ENCODE assay signal across 7 mouse cellular contexts in the genomic region with DNA sequence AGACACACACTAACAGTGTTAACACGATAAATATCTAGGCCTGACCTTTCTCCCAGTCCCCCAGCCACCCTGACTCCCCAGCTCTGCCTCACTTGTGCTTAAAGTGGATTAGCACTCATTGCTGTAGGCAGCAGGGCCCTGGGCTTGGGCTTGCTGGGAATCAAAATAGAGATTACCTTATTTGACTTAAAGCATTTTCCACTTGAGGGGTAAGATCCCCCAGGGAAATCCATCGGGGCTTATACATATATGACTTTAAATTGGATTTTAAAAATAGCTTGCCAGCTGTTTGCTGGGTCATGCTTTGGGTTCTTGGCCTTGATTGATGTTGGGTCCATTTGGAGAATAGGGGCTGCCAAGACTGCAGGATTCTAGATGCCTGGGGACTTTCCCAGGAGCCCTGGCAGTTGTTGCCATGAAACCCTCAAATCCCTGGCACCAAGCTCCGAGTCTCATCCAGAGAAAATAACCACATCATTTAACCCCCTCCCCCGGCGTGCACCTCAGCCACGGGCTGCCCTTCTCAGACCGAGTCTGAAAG. TPM values are rescaled to one million over a fixed set of nuclear protein-coding genes. Genes with fewer than 3 reads are reported as not detected.
A peak's percentile ranks its signal among the peaks of the same experiment; 100 is the strongest.
DNase-seq lines count a peak whose midpoint lies in the region; ATAC-seq and TF ChIP-seq lines count a peak whose summit lies in the region.

No protein-coding gene starts in this region.

- TF ChIP-seq POLR2A in kidney, adult 2 months (IDR thresholded peaks at IDR 0.05; ENCODE audit: low read depth, low read length): no peak
- no peak for TF ChIP-seq POLR2A in embryonic fibroblast, embryonic 13.5 days (IDR thresholded peaks at IDR 0.05; ENCODE audit: low read depth, low read length)

- peaks cover 11% of the 10 kb centered on the region; the same call in 1 of the 2 replicates for H3K4me1 ChIP-seq in kidney, embryonic 15.5 days
- H3K4me1 ChIP-seq in kidney, adult 2 months (ENCODE audit: control insufficient read depth, insufficient read depth, low read length): peaks cover 5% of the 10 kb centered on the region; the same call in 1 of the 2 replicates
- no peaks in the 10 kb centered on the region for H3K4me1 ChIP-seq in embryonic fibroblast, embryonic 13.5 days (ENCODE audit: control insufficient read depth, insufficient read depth, low read length)

- no peak overlapping the region for H3K9ac ChIP-seq in kidney, embryonic 15.5 days

- 0 out of 2 replicates have a peak overlapping the region, but pooled peaks have one; percentile 46 for H3K27ac ChIP-seq in kidney, embryonic 15.5 days
- no peak overlapping the region for H3K27ac ChIP-seq in kidney, adult 2 months (ENCODE audit: insufficient read depth, low read depth, low read length)
- H3K27ac ChIP-seq in embryonic fibroblast, embryonic 13.5 days (ENCODE audit: insufficient read depth, low read length): peak overlapping the region; percentile 4; the same call in 1 of the 2 replicates

- no peak overlapping the region for H3K4me3 ChIP-seq in kidney, embryonic 15.5 days (replicated peaks)
- H3K4me3 ChIP-seq in kidney, adult 2 months (ENCODE audit: insufficient read depth, low read depth, low read length): no peak overlapping the region
- H3K4me3 ChIP-seq in embryonic fibroblast, embryonic 13.5 days (ENCODE audit: insufficient read depth, low read length): no peak overlapping the region

- 56% methylated on average over 7 of the region's 7 CpGs for WGBS in kidney, embryonic 15.5 days
- WGBS in kidney, adult 2 months: 69% methylated on average over 7 of the region's 7 CpGs

- no peak overlapping the region for H3K4me2 ChIP-seq in kidney, embryonic 15.5 days

- no peak for DNase-seq in kidney, adult 2 months
- peak; percentile 88 for DNase-seq in NIH3T3 (ENCODE audit: low read depth)
- DNase-seq in thymus, postnatal 14 days: no peak
- no peak for DNase-seq in kidney, postnatal 25 days

- no peaks in the 10 kb centered on the region for H3K36me3 ChIP-seq in kidney, embryonic 15.5 days
- H3K36me3 ChIP-seq in kidney, adult 2 months (ENCODE audit: control insufficient read depth, insufficient read depth, low read length): no peaks in the 10 kb centered on the region

- no peaks in the 10 kb centered on the region for H3K9me3 ChIP-seq in kidney, embryonic 15.5 days (replicated peaks)

- H3K27me3 ChIP-seq in kidney, embryonic 15.5 days: no peaks in the 10 kb centered on the region
- no peaks in the 10 kb centered on the region for H3K27me3 ChIP-seq in kidney, adult 2 months (replicated peaks; ENCODE audit: control insufficient read depth, insufficient read depth, low read length)

- ATAC-seq in kidney, embryonic 15.5 days (replicated peaks; ENCODE audit: low FRiP score): peak; percentile 4; the same call in 1 of the 2 replicates
- 0 out of 2 replicates have a peak, but pooled peaks have one; percentile 4 for ATAC-seq in megakaryocyte progenitor cell, adult 5-6 weeks (replicated peaks; ENCODE audit: poor library complexity)

- no peak for TF ChIP-seq CTCF in kidney, adult 2 months (conservative IDR thresholded peaks at IDR 0.05; ENCODE audit: insufficient read depth, insufficient read length, low read depth, low read length)
- no peak for TF ChIP-seq CTCF in embryonic fibroblast, embryonic 13.5 days (IDR thresholded peaks at IDR 0.05; ENCODE audit: borderline replicate concordance, insufficient read depth, low read length)

RNA-seq across cellular contexts. Expression of a gene that starts 15.5 kb away (rescaled TPM):
- 418 and 431 TPM in 2 replicates for polyA plus RNA-seq in kidney, embryonic 15.5 days (2015; fragmentation: Nextera tagmentation; extraction: Ambion mirVana)
- 150 and 168 TPM in 2 replicates for polyA plus RNA-seq in kidney, adult 2 months (2012; rRNA removed)
- 215 and 258 TPM in 2 replicates for polyA plus RNA-seq in embryonic fibroblast, embryonic 13.5 days (2011; ENCODE audit: insufficient read length, low read depth, missing spikeins)
- total RNA-seq in megakaryocyte progenitor cell, adult 5-6 weeks (2015): 342 and 403 TPM in 2 replicates
- 192 and 230 TPM in 2 replicates for total RNA-seq in megakaryocyte progenitor cell, adult 5-6 weeks (2017)

RNA-seq across cellular contexts. Expression of a gene that starts 40.8 kb away (rescaled TPM):
- 32.5 and 36.0 TPM in 2 replicates for polyA plus RNA-seq in kidney, embryonic 15.5 days (2015; fragmentation: Nextera tagmentation; extraction: Ambion mirVana)
- polyA plus RNA-seq in kidney, adult 2 months (2012; rRNA removed): 17.9 and 21.9 TPM in 2 replicates
- polyA plus RNA-seq in embryonic fibroblast, embryonic 13.5 days (2011; ENCODE audit: insufficient read length, low read depth, missing spikeins): 60.6 and 67.0 TPM in 2 replicates
- total RNA-seq in megakaryocyte progenitor cell, adult 5-6 weeks (2015): 11.2 and 11.6 TPM in 2 replicates
- 6.7 and 8.5 TPM in 2 replicates for total RNA-seq in megakaryocyte progenitor cell, adult 5-6 weeks (2017)
